Mouse (Mus musculus) cortical plate, adult 2 months (tissue): Measurements from ENCODE around the gene Vmn1r1.

Experiments
- CTCF ChIP-seq: fragments of 200-500 bp; IDR thresholded peaks from 2 replicates; pipeline ENCODE4 v1.5.1; 2011; ENCODE audit warnings: mild to moderate bottlenecking, control low read depth, low read length; ENCODE audit not compliant: insufficient read depth; ENCODE audit errors: extremely low read depth
- POLR2A ChIP-seq: fragments of 200-500 bp; IDR thresholded peaks from 2 replicates; pipeline ENCODE4 v1.6.1; 2011; ENCODE audit warnings: mild to moderate bottlenecking, low read length, control low read depth; ENCODE audit not compliant: insufficient read depth; ENCODE audit errors: extremely low read depth

DNA sequence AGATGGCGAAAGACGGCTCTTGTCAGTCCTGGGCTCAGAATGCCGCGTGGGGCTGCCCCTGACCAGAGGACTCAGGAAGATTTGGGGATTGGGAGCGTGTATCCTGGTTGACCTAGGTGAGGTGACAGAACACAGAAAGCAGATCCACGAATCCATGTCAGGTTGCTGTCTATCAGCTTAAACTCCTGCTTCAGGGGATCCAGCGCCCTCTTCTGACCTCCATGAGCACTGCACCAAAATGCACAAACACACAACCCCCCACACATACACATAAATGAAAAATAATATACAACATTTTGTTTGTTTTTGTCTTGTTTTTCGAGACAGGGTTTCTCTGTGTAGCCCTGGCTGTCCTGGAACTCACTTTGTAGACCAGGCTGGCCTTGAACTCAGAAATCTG, 26.1 kb downstream of the Vmn1r1 start:
- no peak for TF ChIP-seq CTCF
- no peak for TF ChIP-seq POLR2A
